Mouse (Mus musculus) layer of hippocampus, postnatal 10 days (tissue): ENCODE measurements around the gene Ccn1. TPM values are rescaled to one million over a fixed set of nuclear protein-coding genes. Genes with fewer than 3 reads are reported as not detected.
A peak's percentile ranks its signal among the peaks of the same experiment; 100 is the strongest.

Experiments used
- DNase-seq, 2 experiments: peaks; one replicate each; pipeline ENCODE4 v3.0.0; 2021; ENCODE audit warnings: low spot score in 2 of 2
- total RNA-seq, 2 experiments: library from RNA; stranded (reverse); gene quantifications; 2 replicates each; pipeline ENCODE4 v1.2.3; 2021

The Ccn1 gene
- total RNA-seq, 2 experiments from 2014 or later, result 6.1 to 6.8 TPM

DNA sequence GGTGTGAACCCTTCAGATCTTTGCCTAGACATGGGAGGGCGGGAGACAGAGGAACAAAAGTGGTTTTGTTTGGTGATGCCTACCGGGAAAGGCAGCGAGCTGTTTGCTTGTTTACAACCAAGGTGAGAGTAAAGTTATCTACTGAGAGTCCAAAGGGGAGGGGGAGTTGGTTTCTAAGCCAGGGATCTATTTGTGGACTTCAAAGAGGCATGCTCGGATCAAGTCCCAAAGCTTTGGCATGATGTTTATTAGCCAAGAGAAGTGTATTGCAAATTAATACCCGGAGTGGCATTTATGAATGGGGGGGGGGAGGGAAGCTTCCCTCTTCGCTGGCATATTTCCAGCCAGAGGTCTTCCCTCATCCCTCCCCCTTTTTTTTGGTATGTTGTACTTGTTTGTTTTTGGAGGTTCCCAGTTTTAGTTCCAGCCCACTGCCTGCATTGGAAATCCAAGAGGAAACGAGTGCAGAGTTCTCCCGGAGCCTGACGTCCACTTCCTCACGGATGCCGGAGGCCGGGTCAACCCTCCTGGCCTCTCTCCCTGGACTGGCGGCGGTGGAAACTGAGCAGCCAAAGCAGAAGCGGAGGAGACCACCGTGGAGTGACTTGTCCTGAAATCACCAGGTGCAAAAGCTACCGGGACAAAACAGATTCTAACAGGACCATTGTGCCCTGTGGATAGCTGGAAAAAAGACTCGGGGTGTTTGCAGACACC, 674 bp upstream of the Ccn1 start:
- no peak for DNase-seq

DNA sequence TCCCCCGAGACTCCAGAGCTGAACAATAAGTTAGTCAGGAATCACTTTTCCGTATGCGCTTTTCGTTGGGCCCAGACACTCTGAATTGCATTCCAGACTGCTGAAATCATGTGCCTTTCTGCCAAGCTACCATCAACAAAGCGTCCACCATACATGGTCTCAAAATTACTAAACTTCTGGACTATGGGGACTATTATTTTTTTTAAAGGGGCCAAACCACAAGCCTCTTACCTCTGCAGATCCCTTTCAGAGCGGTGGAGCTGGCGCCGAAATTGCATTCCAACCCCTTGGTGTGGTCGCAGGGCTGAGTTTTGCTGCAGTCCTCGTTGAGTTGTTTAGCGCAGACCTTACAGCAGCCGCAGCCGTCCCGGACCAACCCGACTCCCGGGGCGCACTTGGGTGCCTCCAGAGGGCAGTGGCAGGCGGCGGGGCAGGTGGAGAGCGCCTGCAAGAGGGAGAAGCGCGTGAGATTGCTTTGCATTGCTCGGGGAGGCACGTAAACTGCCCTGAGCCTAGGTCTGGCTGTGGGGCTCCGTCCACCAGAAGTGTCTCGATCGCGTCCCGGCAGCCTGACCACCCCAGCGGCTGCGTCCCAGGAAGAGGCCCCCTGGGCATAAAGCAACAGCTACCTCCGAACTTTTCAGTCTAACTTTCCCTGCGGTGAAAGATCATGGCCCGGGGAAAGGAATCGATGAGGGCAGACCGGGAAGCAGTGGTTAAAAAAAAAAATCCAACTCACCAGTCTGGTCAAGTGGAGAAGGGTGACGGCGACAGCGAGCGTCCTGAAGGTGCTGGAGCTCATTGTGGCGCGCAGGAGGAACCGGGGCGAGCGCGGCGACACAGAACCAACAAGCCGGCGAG, 560 bp downstream of the Ccn1 start:
- peak; percentile 42 to 63 for DNase-seq

DNA sequence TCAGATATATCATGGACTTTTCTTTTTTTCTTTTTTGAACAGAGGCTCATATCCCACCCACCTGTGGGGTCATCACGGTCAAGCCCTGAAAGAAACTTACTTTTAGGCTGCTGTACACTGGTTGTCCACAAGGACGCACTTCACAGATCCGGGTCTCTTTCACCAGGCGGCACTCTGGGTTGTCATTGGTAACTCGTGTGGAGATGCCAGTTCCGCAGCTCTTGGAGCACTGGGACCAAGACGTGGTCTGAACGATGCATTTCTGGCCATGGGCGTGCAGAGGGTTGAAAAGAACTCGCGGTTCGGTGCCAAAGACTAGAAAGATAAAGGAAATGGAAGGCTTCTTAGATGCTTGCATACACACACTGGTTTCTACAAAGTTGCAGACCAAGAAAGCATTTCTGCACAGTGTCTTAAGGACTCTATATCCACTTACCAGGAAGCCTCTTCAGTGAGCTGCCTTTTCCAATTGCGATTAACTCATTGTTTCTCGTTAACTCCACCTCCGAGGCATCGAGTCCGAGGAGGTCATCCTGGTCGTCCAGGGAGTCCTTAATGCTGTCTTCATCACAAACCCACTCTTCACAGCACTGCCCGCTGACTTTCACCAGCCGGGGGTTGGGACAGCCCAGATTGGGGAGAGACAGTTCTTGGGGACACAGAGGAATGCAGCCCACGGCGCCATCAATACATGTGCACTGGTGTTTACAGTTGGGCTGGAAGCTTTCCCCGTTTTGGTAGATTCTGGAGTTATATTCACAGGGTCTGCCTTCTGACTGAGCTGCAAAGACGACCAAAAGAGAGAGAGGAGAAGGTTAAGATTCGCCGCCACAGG, 1.5 kb downstream of the Ccn1 start:
- peak in 1 of 2 experiments; percentile 53 for DNase-seq

DNA sequence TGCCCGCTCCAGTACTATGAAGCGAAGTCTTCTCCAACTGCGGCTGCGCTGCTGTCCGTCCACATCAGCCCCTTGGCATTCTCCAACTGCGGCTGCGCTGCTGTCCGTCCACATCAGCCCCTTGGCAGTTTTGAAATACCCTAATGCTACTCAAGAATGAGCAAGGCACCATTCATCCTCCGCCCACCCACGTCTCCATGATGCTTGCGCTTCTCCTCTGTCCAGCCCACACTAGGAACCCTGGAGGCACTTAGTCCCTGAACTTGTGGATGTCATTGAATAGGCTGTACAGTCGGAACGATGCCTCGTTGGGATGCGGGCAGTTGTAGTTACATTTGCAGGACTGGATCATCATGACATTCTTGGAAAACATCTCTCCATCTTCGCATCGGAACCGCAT, 2.4 kb downstream of the Ccn1 start:
- DNase-seq, result no peak

DNA sequence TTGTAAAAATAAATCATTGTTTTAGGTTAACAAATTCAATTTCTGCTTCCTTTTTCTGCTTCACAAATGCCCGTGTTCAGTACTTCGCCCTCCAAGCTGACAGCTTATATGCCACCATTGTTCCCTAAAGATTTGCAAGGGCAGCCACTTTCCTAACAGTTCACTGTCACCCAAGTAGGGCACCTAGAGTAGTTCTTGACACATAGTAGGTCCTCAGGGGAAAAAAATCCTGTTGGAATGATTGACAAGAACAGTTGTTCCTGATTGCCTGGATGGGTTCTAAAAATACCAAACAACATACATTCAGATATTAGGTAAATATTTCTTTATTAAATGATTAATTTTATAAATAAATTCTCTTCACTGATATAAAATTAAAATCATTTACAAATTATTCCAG, 3.1 kb downstream of the Ccn1 start:
- DNase-seq, result no peak

DNA sequence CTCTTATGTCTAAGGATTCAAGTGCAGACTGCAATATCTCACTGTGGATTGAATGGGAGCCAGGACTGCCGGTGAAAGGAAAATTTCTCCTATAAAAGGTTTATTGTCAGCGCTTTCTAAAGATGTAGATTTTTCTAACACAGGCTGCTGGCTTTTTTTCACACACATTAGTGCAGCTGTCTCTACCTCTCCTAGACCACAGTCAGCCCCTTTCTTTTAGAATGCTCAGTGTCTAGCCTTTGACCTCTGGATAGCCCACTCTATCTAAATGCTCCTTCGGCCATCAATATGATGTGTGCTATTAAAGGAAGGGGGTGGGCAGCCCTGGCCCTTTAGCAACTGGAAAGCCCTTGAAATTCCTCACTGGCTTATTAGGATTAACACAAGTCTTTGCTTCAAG, 3.8 kb downstream of the Ccn1 start:
- DNase-seq, result no peak

DNA sequence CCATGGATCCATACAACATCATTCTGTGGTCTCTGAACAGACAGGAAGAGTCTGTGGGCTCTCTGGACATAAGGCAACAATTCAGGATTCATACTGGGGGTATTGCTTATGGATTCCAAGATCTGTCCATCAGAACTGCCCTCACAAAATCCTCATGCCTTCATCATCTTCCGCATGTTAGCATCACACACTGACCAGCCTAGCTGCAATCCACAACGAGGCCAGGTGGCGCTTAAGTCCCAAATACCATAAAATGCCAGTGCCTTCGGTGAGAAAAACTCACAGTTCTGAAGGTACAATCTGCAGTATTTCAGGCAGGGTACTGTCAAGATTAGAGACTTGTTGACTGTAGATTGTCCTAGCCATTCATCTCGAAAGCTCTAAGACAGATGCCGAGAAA, 4.3 kb downstream of the Ccn1 start:
- no peak for DNase-seq

DNA sequence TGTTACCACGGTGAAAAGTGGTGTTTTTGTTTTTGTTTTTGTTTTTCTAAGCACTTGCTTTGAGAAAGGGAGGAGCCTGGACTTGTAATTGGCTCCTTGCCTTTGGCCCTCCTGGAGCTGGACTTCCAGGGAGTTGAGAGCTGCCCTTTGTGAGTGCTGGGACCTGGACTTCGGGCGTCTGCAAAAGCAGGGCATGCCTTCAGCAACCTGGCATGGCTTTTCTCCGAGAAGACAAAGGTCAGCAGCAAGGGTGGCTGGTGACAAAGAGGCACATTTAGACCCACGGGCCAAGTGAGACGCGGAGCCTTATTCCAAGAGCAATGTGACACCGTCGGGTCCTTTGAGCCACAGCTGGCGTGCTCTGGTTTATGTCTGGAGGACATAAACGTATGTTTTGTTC, 6.9 kb downstream of the Ccn1 start:
- DNase-seq, result no peak

DNA sequence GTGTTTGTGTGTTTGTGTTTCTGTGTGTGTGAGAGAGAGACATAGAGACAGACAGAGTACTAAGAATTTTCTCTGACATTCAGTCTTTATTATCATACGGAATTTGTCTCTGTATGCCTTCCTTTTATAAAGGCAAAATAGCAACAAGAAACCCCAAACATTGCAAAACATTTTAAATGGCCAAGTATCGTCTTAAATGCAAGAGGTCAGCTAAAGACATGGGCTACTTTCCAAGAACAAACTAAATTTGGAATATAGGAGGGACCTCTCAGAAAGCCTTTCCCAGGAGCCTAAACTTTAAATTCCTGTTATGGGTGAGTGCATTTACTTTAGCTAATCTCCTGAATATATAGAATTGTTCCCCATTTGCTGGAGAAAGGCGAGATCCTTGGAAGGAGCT, 7.9 kb downstream of the Ccn1 start:
- DNase-seq, result no peak

DNA sequence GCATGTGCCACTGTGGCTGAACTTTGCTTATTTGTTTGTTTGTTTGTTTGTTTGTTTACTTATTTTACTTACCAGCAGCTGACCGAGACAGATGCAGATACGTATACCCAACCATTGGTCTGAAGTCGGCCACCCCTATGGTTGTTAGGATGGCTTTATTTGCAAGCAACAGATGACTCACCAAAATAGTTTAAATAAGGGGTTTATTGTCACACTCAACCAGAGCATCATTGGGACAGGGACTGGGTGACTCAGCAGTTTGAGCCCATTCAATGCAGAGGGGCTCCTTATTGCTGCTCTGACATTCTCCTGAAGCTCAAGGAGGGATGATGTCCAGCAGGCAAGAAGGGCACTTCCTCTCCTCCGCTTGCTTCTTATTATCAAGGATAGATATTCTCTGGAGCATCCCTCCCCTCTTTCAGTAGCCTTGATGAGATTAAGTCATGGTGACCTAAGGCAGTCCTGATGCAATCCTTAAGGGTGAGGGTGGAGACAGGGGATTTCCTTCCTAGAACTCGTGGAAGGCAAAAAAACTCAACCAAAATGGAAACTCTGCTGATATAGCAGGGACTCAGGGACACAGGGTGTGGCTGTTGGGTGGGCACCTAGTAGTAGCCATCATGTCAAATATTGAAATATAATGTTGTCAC, 8.6 kb downstream of the Ccn1 start:
- no peak for DNase-seq

DNA sequence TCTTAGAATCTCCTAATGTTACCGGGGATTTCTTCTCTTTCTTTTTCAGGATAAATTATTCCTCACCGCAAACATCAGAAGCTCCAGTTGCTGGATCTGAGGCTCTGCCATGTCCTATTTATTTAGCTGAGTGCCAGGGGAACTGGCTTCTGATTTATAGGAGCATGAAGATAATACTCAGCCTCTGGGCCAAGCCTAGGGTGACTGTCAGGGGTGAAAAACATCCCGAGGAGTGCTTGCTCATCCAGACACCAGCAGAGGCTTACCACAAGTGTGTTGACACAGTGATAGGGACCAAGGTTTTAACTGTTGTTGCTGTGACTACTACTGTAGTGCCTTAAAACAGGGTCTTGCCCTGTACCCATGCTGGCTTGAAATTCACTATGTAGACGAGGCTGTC, 9.2 kb downstream of the Ccn1 start:
- no peak for DNase-seq

DNA sequence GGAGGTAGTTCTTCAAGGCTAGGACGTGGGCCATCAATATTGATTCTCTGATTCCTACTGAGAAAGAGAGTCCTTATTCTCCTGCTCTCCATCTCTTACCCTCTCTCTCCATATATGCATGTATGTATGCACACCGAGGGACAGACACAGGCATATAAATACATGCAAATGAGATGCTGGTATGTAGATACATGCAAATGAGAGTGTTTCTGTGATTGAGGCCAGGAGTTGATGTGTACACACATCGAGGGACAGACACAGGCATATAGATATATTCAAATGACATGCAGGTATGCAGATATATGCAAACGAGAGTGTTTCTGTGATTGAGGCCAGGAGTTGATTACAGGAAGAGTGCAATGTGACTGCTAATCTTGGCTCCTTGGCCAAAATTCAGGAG, 9.6 kb downstream of the Ccn1 start:
- DNase-seq, result no peak

DNA sequence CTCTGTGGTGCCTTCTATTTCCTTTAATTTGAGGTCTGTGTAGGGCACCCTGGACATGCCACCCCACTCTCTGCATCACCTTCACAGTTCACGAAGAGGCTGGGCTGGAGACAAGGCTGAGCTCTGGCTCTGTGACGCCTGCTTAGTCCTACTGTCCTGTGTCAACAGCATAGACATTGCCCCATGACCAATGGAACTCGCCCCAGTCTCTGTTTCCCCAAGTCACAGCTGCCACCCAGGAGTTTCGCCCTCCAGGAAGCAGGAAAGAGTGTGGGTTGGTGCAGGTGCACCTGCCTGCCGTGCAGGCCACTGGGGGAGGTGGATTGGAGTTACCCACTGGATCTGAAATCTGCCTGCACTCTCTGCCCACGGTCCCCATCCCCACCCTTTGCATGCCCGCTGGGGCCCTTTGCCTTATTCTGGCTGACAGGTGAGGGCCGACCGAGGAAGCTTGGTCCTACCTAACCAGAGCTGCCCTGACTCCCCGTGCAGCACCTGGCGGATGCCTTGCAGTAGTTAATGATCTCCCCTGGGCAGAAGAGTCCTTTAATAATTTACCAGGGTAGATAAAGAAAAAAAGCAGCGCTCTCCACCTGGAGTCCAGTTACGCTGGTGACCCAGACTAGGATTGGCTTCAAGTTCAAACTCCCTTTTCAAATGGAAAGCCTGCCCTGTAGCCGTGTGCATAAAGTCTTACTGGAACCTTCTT, 15.6 kb downstream of the Ccn1 start:
- DNase-seq, result no peak

DNA sequence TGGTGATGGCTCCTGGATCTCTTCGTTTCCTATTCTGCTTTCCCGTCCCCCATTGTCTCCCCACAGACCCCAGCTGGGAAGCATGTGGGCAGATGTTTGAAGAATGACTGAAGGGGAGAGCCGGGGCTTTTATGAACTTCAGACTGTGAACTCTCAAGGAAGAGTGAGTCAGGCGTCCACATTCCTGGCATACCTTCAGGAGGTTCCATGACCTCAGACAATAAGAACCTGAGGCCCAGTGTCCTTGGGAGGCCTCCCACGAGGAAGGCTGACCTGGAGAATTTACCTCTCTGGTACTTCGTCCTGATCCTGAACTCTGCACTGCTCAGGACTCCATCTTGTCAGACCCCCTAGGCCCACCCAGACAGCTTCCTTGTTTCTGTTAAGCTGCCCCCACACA, 16.9 kb downstream of the Ccn1 start:
- DNase-seq, result no peak

DNA sequence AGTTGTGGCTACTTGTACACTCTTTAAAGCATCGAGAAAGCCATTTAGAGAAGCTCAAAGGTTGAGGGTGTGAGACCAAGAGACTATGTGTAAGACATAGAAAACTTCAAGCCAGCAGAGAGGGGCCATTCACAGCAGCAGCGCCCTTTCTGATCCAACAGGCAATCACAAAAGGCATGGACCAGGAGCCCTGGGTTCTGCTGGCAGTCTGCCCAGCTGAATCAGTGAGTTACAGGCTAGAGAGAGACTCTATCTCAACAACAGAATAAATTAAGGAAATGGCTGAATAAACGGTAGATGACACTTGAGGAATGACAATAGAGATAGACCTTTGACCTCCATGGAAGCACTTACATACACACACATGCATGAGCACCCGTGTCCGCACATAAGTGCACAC, 21.1 kb downstream of the Ccn1 start:
- no peak for DNase-seq

DNA sequence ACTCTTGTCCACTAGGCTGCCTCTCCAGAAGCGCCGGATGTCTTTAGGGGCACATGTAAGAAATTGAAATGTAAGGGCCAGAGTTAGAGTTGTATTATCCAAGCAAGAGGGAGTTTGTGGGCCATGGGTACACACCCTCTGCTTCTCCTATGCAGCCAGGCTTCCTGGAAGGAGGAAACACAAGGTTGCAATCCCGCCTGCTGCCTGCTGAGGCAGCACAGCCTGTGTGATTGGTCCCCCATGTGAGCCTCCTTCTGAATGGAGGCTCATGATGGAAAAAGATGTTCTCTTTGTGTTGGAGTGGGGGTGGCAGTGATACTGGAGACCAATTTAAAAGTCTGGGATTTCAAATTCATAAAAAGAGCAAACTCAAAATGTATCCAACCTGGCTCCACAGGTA, 22.0 kb downstream of the Ccn1 start:
- DNase-seq, result peak in 1 of 2 experiments; percentile 32

DNA sequence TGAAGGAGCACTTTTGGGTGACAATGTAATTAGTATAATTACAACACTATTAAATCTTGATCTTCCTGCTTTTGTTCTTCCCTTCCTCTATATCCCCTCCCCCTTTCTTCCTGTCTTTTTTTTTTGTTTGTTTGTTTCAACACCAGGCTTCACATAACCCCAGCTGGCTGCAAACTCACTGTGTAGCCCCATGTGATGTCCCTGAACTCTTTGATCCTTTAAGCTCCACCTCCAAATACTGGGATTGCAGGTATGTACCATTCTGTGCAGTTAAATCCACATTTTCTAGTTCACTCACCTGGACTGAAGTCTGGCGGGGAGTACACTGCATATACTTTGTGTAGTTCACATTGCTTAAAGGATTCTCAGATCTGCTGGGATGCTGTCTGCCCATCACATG, 23.7 kb downstream of the Ccn1 start:
- no peak for DNase-seq

DNA sequence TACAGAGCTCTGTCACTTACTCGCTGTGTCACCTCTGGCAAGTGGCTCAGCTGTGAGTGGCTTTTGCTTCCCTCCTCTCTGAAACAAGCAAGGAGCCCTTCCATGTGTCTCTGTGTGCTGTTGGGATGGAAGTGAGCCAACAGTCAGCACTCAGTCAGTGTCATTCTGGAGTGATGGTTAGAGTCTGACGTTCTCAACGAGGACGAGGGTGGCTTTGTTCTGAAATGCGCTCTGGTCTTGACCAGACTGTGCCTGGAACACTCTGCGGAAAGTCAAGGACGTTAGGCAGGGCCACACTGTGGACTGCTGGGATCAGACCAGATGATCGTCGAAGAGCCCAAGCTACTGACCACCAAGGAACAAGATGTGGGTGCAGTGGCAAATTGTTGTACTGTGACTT, 24.2 kb downstream of the Ccn1 start:
- DNase-seq, result no peak

DNA sequence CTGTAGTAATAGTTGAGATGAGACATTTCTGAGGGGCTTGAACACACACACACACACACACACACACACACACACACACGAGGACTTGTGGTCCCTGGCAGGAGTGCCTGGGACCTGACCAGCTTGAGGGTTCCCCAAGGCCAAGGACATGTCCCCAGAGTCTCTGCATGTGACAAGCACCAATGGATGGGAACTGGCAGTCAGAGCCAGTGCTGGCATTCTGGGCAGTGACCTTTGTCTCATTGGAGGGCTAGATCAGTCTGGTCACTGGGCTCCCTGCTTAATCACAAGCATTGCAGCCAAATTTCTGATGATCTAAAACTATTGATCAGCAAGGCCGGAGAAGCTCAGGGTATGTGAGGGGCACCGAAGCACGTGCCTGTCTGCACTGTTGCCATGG, 25.0 kb downstream of the Ccn1 start:
- no peak for DNase-seq

DNA sequence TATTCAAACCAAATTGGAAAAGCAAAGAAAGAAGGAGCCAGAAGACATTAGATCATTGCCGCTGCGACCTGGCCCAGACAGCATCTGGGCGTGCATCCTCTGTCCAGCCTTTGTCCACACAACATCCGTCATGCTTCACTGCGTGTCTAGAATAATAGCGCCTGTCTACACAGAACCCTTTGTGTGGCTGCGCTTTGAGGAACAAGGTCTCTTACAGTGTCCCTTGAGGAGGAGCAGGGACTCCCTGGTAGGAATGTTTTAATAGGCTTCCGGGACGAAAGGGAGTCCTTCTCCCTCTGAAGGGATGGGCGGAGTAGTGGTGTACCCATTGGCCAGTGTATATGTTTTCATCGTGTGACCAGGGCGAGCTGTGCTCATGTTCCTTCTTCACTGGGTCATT, 26.7 kb downstream of the Ccn1 start:
- no peak for DNase-seq

DNA sequence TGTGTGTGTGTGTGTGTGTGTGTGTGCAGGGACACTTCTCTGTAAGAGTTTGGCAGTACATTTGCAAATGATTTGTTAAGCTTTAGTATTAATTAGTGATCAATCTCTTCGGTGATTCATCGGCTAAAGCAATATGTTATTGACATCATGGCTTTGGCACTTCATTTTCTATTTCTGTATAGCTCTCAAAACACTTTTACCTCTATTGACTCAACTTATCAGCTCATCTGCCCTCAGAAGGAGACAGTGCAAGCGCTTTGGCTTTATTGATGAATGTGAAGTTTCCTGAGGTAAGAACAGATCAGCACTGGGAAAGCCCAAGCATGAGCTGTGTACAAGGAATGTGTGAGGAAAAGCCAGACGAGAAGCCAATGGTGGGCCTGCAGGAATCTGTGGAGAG, 28.6 kb downstream of the Ccn1 start:
- no peak for DNase-seq
